Mouse (Mus musculus): ENCODE data around the gene Timm23. TPM values are rescaled to one million over a fixed set of nuclear protein-coding genes. Genes with fewer than 3 reads are reported as not detected.

Timm23 gene
- total RNA-seq, 1 experiment = 428 TPM

DNA sequence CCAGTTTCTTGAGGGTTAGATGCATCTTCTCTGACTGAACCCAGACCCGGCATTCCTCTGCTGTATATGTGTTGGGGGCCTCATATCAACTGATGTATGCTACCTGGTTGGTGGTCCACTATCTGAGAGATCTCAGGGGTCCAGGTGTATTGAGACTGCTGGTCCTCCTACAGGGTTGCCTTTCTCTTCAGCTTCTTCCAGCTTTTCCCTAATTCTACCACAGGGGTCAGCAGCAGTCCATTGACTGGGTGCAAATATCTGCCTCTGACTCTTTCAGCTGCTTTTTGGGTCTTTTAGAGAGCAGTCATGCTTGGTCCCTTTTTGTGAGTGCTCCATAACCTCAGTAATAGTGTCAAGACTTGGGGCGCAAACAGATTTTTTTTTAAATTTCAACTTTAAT lies 50.8 kb downstream of the Timm23 start:
- DNase-seq (ENCODE audit: low read depth, low spot score) = no peak
- Histone ChIP-seq H3K36me3 (ENCODE audit: control insufficient read depth, insufficient read depth, low read length, poor library complexity, severe bottlenecking) (no peaks in the 10 kb centered on the region), H3K27ac (ENCODE audit: insufficient read depth, low read depth, low read length, poor library complexity, severe bottlenecking) (no peak overlapping the region), H3K4me1 (ENCODE audit: control insufficient read depth in 2 of 2, insufficient read depth in 2 of 2, low read length in 2 of 2, poor library complexity in 1 of 2) (peaks cover 0 to 2% of the 10 kb centered on the region in 2 experiments; a peak in 1 of 4 replicates), H3K4me3 (ENCODE audit: insufficient read depth in 1 of 2, low read depth in 1 of 2, low read length in 2 of 2, poor library complexity in 1 of 2, severe bottlenecking in 1 of 2) (no peak overlapping the region), H3K9me3 (ENCODE audit: control insufficient read depth, insufficient read depth, low read depth, low read length) (no peaks in the 10 kb centered on the region), H3K9ac (ENCODE audit: insufficient read depth, low read depth, low read length, poor library complexity, severe bottlenecking) (no peak overlapping the region)
- in situ Hi-C loops (cut with MboI; ENCODE audit: low sequenced_read_pairs in 2 of 2, unreplicated experiment in 2 of 2) = no loop called here
- TF ChIP-seq ZNF384 (IDR thresholded peaks at IDR 0.05; ENCODE audit: low read depth, low read length) (no peak), ZC3H11A (IDR thresholded peaks at IDR 0.05; ENCODE audit: borderline replicate concordance, low read depth, low read length) (no peak), CHD2 (IDR thresholded peaks at IDR 0.05; ENCODE audit: low read depth, low read length) (no peak), HCFC1 (IDR thresholded peaks at IDR 0.05; ENCODE audit: borderline replicate concordance, insufficient read depth, low read length) (no peak), MAFK (IDR thresholded peaks at IDR 0.05; ENCODE audit: insufficient read depth, low read depth, low read length) (no peak)

DNA sequence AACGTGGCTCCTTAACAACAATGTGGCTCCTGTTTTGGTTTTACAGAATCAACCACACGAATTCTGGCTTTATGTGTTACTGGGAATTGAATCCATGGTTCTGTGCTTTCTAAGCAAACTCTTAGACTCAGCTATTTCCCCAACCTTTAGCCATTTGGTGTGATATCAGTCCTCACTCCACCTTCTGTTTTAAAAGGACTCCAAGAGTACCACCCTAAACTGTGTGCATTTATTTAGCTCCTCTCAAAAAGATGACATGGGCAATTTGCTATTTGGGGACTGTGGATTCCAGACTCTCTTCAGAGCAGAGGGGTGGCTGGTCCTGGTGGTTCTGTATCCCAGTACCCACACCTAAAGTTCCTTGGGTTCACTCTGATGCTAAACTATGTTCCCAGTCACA lies 55.1 kb downstream of the Timm23 start:
- TF ChIP-seq MAFK (IDR thresholded peaks at IDR 0.05; ENCODE audit: insufficient read depth, low read depth, low read length) (no peak), HCFC1 (IDR thresholded peaks at IDR 0.05; ENCODE audit: borderline replicate concordance, insufficient read depth, low read length) (no peak)
- in situ Hi-C loops (cut with MboI; ENCODE audit: low sequenced_read_pairs in 2 of 2, unreplicated experiment in 2 of 2) = no loop called here

GRCm38 (mm10) chr14:32145809-32146511 lies 55.7 kb downstream of the Timm23 start:
- TF ChIP-seq MAFK (IDR thresholded peaks at IDR 0.05; ENCODE audit: insufficient read depth, low read depth, low read length) (no peak), CHD2 (IDR thresholded peaks at IDR 0.05; ENCODE audit: low read depth, low read length) (no peak), HCFC1 (IDR thresholded peaks at IDR 0.05; ENCODE audit: borderline replicate concordance, insufficient read depth, low read length) (no peak)
- Histone ChIP-seq H3K27ac (ENCODE audit: insufficient read depth, low read depth, low read length, poor library complexity, severe bottlenecking) (no peak overlapping the region), H3K36me3 (ENCODE audit: control insufficient read depth, insufficient read depth, low read length, poor library complexity, severe bottlenecking) (no peaks in the 10 kb centered on the region), H3K9me3 (ENCODE audit: control insufficient read depth, insufficient read depth, low read depth, low read length) (no peaks in the 10 kb centered on the region), H3K4me3 (ENCODE audit: insufficient read depth in 1 of 2, low read depth in 1 of 2, low read length in 2 of 2, poor library complexity in 1 of 2, severe bottlenecking in 1 of 2) (no peak overlapping the region), H3K4me1 (ENCODE audit: control insufficient read depth in 2 of 2, insufficient read depth in 2 of 2, low read length in 2 of 2, poor library complexity in 1 of 2) (no peaks in the 10 kb centered on the region), H3K9ac (ENCODE audit: insufficient read depth, low read depth, low read length, poor library complexity, severe bottlenecking) (no peak overlapping the region)
- DNase-seq (ENCODE audit: low read depth, low spot score) = no peak
- in situ Hi-C loops (cut with MboI; ENCODE audit: low sequenced_read_pairs in 2 of 2, unreplicated experiment in 2 of 2) = no loop called here

More for the DNA sequence above, 55.1 kb downstream of the Timm23 start:
- Histone ChIP-seq H3K27ac (ENCODE audit: insufficient read depth, low read depth, low read length, poor library complexity, severe bottlenecking) (no peak overlapping the region), H3K9me3 (ENCODE audit: control insufficient read depth, insufficient read depth, low read depth, low read length) (no peaks in the 10 kb centered on the region), H3K9ac (ENCODE audit: insufficient read depth, low read depth, low read length, poor library complexity, severe bottlenecking) (no peak overlapping the region), H3K4me1 (ENCODE audit: control insufficient read depth in 2 of 2, insufficient read depth in 2 of 2, low read length in 2 of 2, poor library complexity in 1 of 2) (no peaks in the 10 kb centered on the region), H3K4me3 (ENCODE audit: insufficient read depth in 1 of 2, low read depth in 1 of 2, low read length in 2 of 2, poor library complexity in 1 of 2, severe bottlenecking in 1 of 2) (no peak overlapping the region), H3K36me3 (ENCODE audit: control insufficient read depth, insufficient read depth, low read length, poor library complexity, severe bottlenecking) (no peaks in the 10 kb centered on the region)
- DNase-seq (ENCODE audit: low read depth, low spot score) = no peak

DNA sequence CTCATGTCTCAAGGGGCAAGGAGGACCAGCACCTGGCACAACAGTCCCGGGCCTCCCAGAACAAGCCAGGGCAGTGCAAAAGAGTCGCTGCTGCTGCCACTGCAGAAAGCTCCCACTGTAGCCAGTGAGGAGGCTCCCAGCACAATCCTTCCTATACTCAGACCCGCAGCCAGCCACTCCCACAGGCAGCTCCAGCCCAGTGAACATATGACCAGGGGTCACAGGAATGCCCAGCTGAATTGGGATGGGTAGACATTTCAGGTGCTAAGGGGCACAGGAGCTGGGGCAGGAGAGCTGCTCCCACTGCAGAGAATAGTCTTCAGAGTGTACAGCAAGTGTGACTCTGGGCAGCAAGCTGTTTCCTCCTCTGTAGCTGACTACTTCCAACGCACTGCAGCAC lies 56.3 kb downstream of the Timm23 start:
- peaks cover 0 to 2% of the 10 kb centered on the region in 2 experiments; a peak in 1 of 4 replicates for H3K4me1 ChIP-seq (ENCODE audit: control insufficient read depth in 2 of 2, insufficient read depth in 2 of 2, low read length in 2 of 2, poor library complexity in 1 of 2)
- in situ Hi-C loops (cut with MboI; ENCODE audit: low sequenced_read_pairs in 2 of 2, unreplicated experiment in 2 of 2) = no loop called here
- no peak for DNase-seq (ENCODE audit: low read depth, low spot score)
- no peaks in the 10 kb centered on the region for H3K36me3 ChIP-seq (ENCODE audit: control insufficient read depth, insufficient read depth, low read length, poor library complexity, severe bottlenecking)
- no peak overlapping the region for H3K4me3 ChIP-seq (ENCODE audit: insufficient read depth in 1 of 2, low read depth in 1 of 2, low read length in 2 of 2, poor library complexity in 1 of 2, severe bottlenecking in 1 of 2)
- no peak overlapping the region for H3K27ac ChIP-seq (ENCODE audit: insufficient read depth, low read depth, low read length, poor library complexity, severe bottlenecking)
- H3K9ac ChIP-seq (ENCODE audit: insufficient read depth, low read depth, low read length, poor library complexity, severe bottlenecking) = no peak overlapping the region
- no peaks in the 10 kb centered on the region for H3K9me3 ChIP-seq (ENCODE audit: control insufficient read depth, insufficient read depth, low read depth, low read length)
- no peak for TF ChIP-seq HCFC1 (IDR thresholded peaks at IDR 0.05; ENCODE audit: borderline replicate concordance, insufficient read depth, low read length)
- TF ChIP-seq ZC3H11A (IDR thresholded peaks at IDR 0.05; ENCODE audit: borderline replicate concordance, low read depth, low read length) = no peak
- TF ChIP-seq MAFK (IDR thresholded peaks at IDR 0.05; ENCODE audit: insufficient read depth, low read depth, low read length) = no peak
- TF ChIP-seq CHD2 (IDR thresholded peaks at IDR 0.05; ENCODE audit: low read depth, low read length) = no peak
- TF ChIP-seq ZNF384 (IDR thresholded peaks at IDR 0.05; ENCODE audit: low read depth, low read length) = no peak

DNA sequence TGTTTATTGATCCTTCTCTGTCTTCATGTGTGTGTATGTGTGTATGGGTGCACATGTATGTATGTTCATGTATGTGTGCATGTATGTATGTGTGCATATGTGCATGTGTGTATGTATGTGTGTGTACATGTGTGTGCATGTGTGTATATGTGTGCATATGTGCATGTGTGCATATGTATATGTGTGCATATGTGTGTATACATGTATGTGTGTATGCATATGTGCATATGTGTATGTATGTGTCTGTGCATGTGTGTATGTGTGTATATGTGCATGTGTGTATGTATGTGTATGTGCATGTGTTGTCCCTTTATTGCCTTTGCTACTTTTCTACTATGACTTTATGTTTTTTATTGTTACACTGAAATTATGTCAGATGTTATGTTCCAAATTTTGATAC lies 57.0 kb downstream of the Timm23 start:
- no peaks in the 10 kb centered on the region for H3K36me3 ChIP-seq (ENCODE audit: control insufficient read depth, insufficient read depth, low read length, poor library complexity, severe bottlenecking)
- H3K9ac ChIP-seq (ENCODE audit: insufficient read depth, low read depth, low read length, poor library complexity, severe bottlenecking) = no peak overlapping the region
- peaks cover 0 to 2% of the 10 kb centered on the region in 2 experiments; a peak in 1 of 4 replicates for H3K4me1 ChIP-seq (ENCODE audit: control insufficient read depth in 2 of 2, insufficient read depth in 2 of 2, low read length in 2 of 2, poor library complexity in 1 of 2)
- no peaks in the 10 kb centered on the region for H3K9me3 ChIP-seq (ENCODE audit: control insufficient read depth, insufficient read depth, low read depth, low read length)
- TF ChIP-seq MAFK (IDR thresholded peaks at IDR 0.05; ENCODE audit: insufficient read depth, low read depth, low read length) (no peak), ZNF384 (IDR thresholded peaks at IDR 0.05; ENCODE audit: low read depth, low read length) (no peak), HCFC1 (IDR thresholded peaks at IDR 0.05; ENCODE audit: borderline replicate concordance, insufficient read depth, low read length) (no peak), ZC3H11A (IDR thresholded peaks at IDR 0.05; ENCODE audit: borderline replicate concordance, low read depth, low read length) (no peak), CHD2 (IDR thresholded peaks at IDR 0.05; ENCODE audit: low read depth, low read length) (no peak)
- no peak for DNase-seq (ENCODE audit: low read depth, low spot score)
- H3K27ac ChIP-seq (ENCODE audit: insufficient read depth, low read depth, low read length, poor library complexity, severe bottlenecking) = no peak overlapping the region
- in situ Hi-C loops (cut with MboI; ENCODE audit: low sequenced_read_pairs in 2 of 2, unreplicated experiment in 2 of 2) = no loop called here
- no peak overlapping the region for H3K4me3 ChIP-seq (ENCODE audit: insufficient read depth in 1 of 2, low read depth in 1 of 2, low read length in 2 of 2, poor library complexity in 1 of 2, severe bottlenecking in 1 of 2)

All from ES-E14 (cell line).